Mouse (Mus musculus) olfactory bulb, adult 2 months (tissue): ENCODE results near the gene Mrpl34. TPM values are rescaled to one million over a fixed set of nuclear protein-coding genes. Genes with fewer than 3 reads are reported as not detected.
"Not testable (repeated sequence)": the region's sequence is repeated elsewhere in the genome, so short reads cannot be mapped to it uniquely, and the experiment has no call there.

Experiments
- H3K27ac ChIP-seq: fragments of 200-500 bp; 2 replicates; pipeline ENCODE4 v1.5.1; 2012; ENCODE audit warnings: low read depth, low read length; ENCODE audit not compliant: insufficient read depth
- H3K4me1 ChIP-seq: fragments of 200-500 bp; 2 replicates; pipeline ENCODE4 v1.6.1; 2012; ENCODE audit warnings: low read length; ENCODE audit not compliant: control insufficient read depth, insufficient read depth
- H3K4me3 ChIP-seq: fragments of 200-500 bp; 2 replicates; pipeline ENCODE4 v1.5.1; 2012; ENCODE audit warnings: mild to moderate bottlenecking, low read depth, low read length, moderate library complexity; ENCODE audit not compliant: insufficient read depth
- CTCF ChIP-seq: fragments of 200-500 bp; IDR thresholded peaks from 2 replicates; pipeline ENCODE4 v1.5.1; 2012; ENCODE audit warnings: low read depth, mild to moderate bottlenecking, low read length, moderate library complexity; ENCODE audit not compliant: insufficient read depth
- POLR2A ChIP-seq: fragments of 200-500 bp; IDR thresholded peaks from 2 replicates; pipeline ENCODE4 v1.6.1; 2012; ENCODE audit warnings: mild to moderate bottlenecking, low read depth, low read length, moderate library complexity; ENCODE audit not compliant: insufficient read depth
- WGBS: fragments of 180-500 bp; shearing (Covaris S2); methylation state at CpG from one replicate; pipeline ENCODE4 v1.1.7; 2018; 5-methylcytosine and 5-hydroxymethylcytosine counted together
- polyA plus RNA-seq: library from polyadenylated mRNA; stranded (reverse); fragments of >200 nt; gene quantifications from 2 replicates; pipeline ENCODE4 v1.2.4, GENCODE M21; 2012; ENCODE audit warnings: low replicate concordance; ENCODE audit not compliant: missing spikeins, insufficient read depth, insufficient read length

Gene Mrpl34
- not detected in 2 replicates for polyA plus RNA-seq

GRCm38 (mm10) chr8:71464513-71465500 is at the start of gene Mrpl34:
TSS of gene Mrpl34 (plus strand) at chr8:71464959.
- H3K27ac ChIP-seq, result peak within 1 kb of the TSS; percentile 85
- under 1% methylated on average over 59 of the region's 59 CpGs for WGBS
- H3K4me1 ChIP-seq, result peaks cover 33% of the 10 kb centered on the region
- TF ChIP-seq POLR2A (peak; percentile 42), CTCF (peak; percentile 56)
- peak within 1 kb of the TSS; percentile 90 for H3K4me3 ChIP-seq

GRCm38 (mm10) chr8:71422121-71422520 is 42.6 kb upstream of the Mrpl34 start:
- TF ChIP-seq POLR2A, result no peak
- no peak for TF ChIP-seq CTCF
- H3K4me1 ChIP-seq, result no peaks in the 10 kb centered on the region
- H3K27ac ChIP-seq, result no peak overlapping the region
- no peak overlapping the region for H3K4me3 ChIP-seq

- H3K4me3 ChIP-seq, H3K4me1 ChIP-seq, H3K27ac ChIP-seq: not testable (repeated sequence)
- WGBS, result 73% methylated on average over 1 of the region's 1 CpGs
Observed at GRCm38 (mm10) chr8:71432935-71433334, 31.8 kb upstream of the Mrpl34 start.

- H3K4me1 ChIP-seq, result no peaks in the 10 kb centered on the region; the same call in 1 of the 2 replicates
- H3K4me3 ChIP-seq, result no peak overlapping the region
- TF ChIP-seq POLR2A, result no peak
- 46% methylated on average over 3 of the region's 3 CpGs for WGBS
- no peak overlapping the region for H3K27ac ChIP-seq
Observed at GRCm38 (mm10) chr8:71437041-71437440, 27.7 kb upstream of the Mrpl34 start.

GRCm38 (mm10) chr8:71441404-71441803 is 23.4 kb upstream of the Mrpl34 start:
- TF ChIP-seq POLR2A (no peak), CTCF (no peak)
- H3K4me3 ChIP-seq, result no peak overlapping the region
- 1% methylated on average over 7 of the region's 7 CpGs for WGBS
- H3K4me1 ChIP-seq, result no peaks in the 10 kb centered on the region; the same call in 1 of the 2 replicates
- H3K27ac ChIP-seq, result no peak overlapping the region

- no peaks in the 10 kb centered on the region; the same call in 1 of the 2 replicates for H3K4me1 ChIP-seq
- H3K27ac ChIP-seq, result no peak overlapping the region
- H3K4me3 ChIP-seq, result no peak overlapping the region
- no peak for TF ChIP-seq CTCF
- TF ChIP-seq POLR2A, result no peak
- WGBS, result 74% methylated on average over 7 of the region's 7 CpGs
Observed at GRCm38 (mm10) chr8:71445096-71445495, 19.7 kb upstream of the Mrpl34 start.

- H3K4me3 ChIP-seq, result no peak overlapping the region
- H3K27ac ChIP-seq, result no peak overlapping the region
- no peaks in the 10 kb centered on the region for H3K4me1 ChIP-seq
- TF ChIP-seq POLR2A (no peak), CTCF (no peak)
- 72% methylated on average over 4 of the region's 4 CpGs for WGBS
Observed at GRCm38 (mm10) chr8:71451337-71451736, 13.4 kb upstream of the Mrpl34 start.

- 64% methylated on average over 11 of the region's 11 CpGs for WGBS
- no peak overlapping the region for H3K27ac ChIP-seq
- H3K4me1 ChIP-seq, result no peaks in the 10 kb centered on the region
- no peak for TF ChIP-seq CTCF
- TF ChIP-seq POLR2A, result no peak
- no peak overlapping the region for H3K4me3 ChIP-seq
Observed at GRCm38 (mm10) chr8:71451777-71452176, 13.0 kb upstream of the Mrpl34 start.

- 71% methylated on average over 2 of the region's 2 CpGs for WGBS
- no peak overlapping the region for H3K4me3 ChIP-seq
- no peak overlapping the region for H3K27ac ChIP-seq
- TF ChIP-seq POLR2A, result no peak
- no peak for TF ChIP-seq CTCF
- H3K4me1 ChIP-seq, result 0 out of 2 replicates have a peak, but pooled peaks cover 3% of the 10 kb centered on the region
Observed at GRCm38 (mm10) chr8:71452669-71453068, 12.1 kb upstream of the Mrpl34 start.
